13 mouse cellular contexts compared by ENCODE assay signal in the genomic region with DNA sequence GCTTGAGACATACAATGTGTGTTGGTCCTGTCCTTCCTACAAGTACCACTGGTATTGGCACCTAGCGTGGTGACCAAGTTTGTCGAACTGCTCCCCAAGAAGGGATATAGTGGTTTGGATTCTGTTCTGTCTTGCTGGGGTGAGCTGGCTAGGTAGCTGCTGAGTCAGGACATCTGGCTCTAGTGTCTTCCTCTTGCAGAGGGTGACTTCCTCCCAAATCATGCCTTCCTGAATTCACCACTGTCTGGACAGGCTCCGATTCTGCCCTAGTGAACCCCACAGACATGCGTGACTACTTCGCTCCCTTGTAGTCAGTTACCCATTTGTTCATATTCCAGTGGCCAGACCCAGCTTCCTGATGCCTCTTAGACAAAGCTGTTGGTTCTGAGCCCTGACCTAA.
"Had no signal": no experiment of that assay in that cellular context is flagged by ENCODE, and none has a peak within 500 bp of the region (broad histone marks: within the 10 kb centered on the region; RNA-seq: fewer than 3 reads in every experiment).

No protein-coding gene starts in this region.

- H3K4me1 ChIP-seq: kidney, embryonic 15.5 days; midbrain, embryonic 15.5 days; neural tube, embryonic 12.5 days had no signal

- H3K9ac ChIP-seq: kidney, embryonic 15.5 days; limb, embryonic 13.5 days; liver, embryonic 14.5 days; midbrain, embryonic 15.5 days; neural tube, embryonic 12.5 days had no signal

- H3K27ac ChIP-seq: kidney, embryonic 15.5 days; limb, embryonic 13.5 days; liver, embryonic 14.5 days; midbrain, embryonic 15.5 days; neural tube, embryonic 12.5 days had no signal

- DNase-seq: kidney, adult 18-20 months; kidney, postnatal 14 days; lung, adult 18-20 months; lung, postnatal 36 days; thymus, adult 18-20 months; thymus, postnatal 14 days had no signal

- H3K36me3 ChIP-seq: kidney, embryonic 15.5 days; limb, embryonic 13.5 days; midbrain, embryonic 15.5 days; neural tube, embryonic 12.5 days had no signal

- H3K27me3 ChIP-seq: kidney, embryonic 15.5 days; limb, embryonic 13.5 days; midbrain, embryonic 15.5 days; neural tube, embryonic 12.5 days had no signal

- H3K9me3 ChIP-seq: kidney, embryonic 15.5 days; limb, embryonic 13.5 days; midbrain, embryonic 15.5 days; neural tube, embryonic 12.5 days had no signal

- H3K4me2 ChIP-seq: kidney, embryonic 15.5 days; limb, embryonic 13.5 days; midbrain, embryonic 11.5 days; midbrain, embryonic 15.5 days; neural tube, embryonic 12.5 days had no signal

- ATAC-seq: lung, postnatal 0 days; midbrain, embryonic 15.5 days had no signal

- H3K4me3 ChIP-seq: kidney, embryonic 15.5 days; limb, embryonic 13.5 days; midbrain, embryonic 15.5 days; neural tube, embryonic 12.5 days had no signal
